Mouse (Mus musculus) liver, embryonic 11.5 days (tissue): ENCODE data around the gene Opalin. TPM values are rescaled to one million over a fixed set of nuclear protein-coding genes. Genes with fewer than 3 reads are reported as not detected.

Experiments
- ATAC-seq: fragments of 200-750 bp; cut with Nextera tagmentation; replicated peaks from 2 replicates; pipeline ENCODE4 v1.8.0; 2017; ENCODE audit warnings: moderate number of reproducible peaks, mild to moderate bottlenecking, moderate TSS enrichment, moderate library complexity; ENCODE audit not compliant: low FRiP score
- DNase-seq: peaks from one replicate; pipeline ENCODE4 v3.0.0-alpha.2; 2017; ENCODE audit warnings: low spot score
- H3K27ac ChIP-seq: fragments of 300-500 bp; sonication (generic); 2 replicates; pipeline ENCODE4 v1.5.1; 2014; ENCODE audit warnings: mild to moderate bottlenecking, low read depth, low read length, control low read depth
- H3K27me3 ChIP-seq: fragments of 300-500 bp; sonication (generic); replicated peaks from 2 replicates; pipeline ENCODE4 v1.6.1; 2014; ENCODE audit warnings: low read length, mixed read lengths; ENCODE audit not compliant: control insufficient read depth, insufficient read depth
- H3K36me3 ChIP-seq: fragments of 300-500 bp; sonication (generic); 2 replicates; pipeline ENCODE4 v1.6.1; 2014; ENCODE audit warnings: mild to moderate bottlenecking, low read length, moderate library complexity, mixed read lengths; ENCODE audit not compliant: control insufficient read depth, insufficient read depth
- H3K4me1 ChIP-seq: fragments of 300-500 bp; sonication (generic); replicated peaks from 2 replicates; pipeline ENCODE4 v1.6.1; 2014; ENCODE audit warnings: low read length, mixed read lengths; ENCODE audit not compliant: control insufficient read depth, insufficient read depth
- H3K4me2 ChIP-seq: fragments of 300-500 bp; sonication (generic); 2 replicates; pipeline ENCODE4 v1.6.1; 2014; ENCODE audit warnings: mild to moderate bottlenecking, control low read depth, moderate library complexity
- H3K4me3 ChIP-seq: fragments of 300-500 bp; sonication (generic); 2 replicates; pipeline ENCODE4 v1.5.1; 2014; ENCODE audit warnings: low read depth, low read length, control low read depth
- H3K9ac ChIP-seq: fragments of 300-500 bp; sonication (generic); 2 replicates; pipeline ENCODE4 v1.6.1; 2014; ENCODE audit warnings: low read depth, low read length, control low read depth
- H3K9me3 ChIP-seq: fragments of 300-500 bp; sonication (generic); 2 replicates; pipeline ENCODE4 v1.6.1; 2016; ENCODE audit warnings: low read length, inconsistent platforms, mixed read lengths; ENCODE audit not compliant: control insufficient read depth
- WGBS: fragments of 180-500 bp; shearing (Covaris S2); extraction: QIAGEN DNeasy Blood & Tissue Kit; methylation state at CpG from one replicate; pipeline ENCODE4 v1.1.7; 2014; 5-methylcytosine and 5-hydroxymethylcytosine counted together
- polyA plus RNA-seq: library from polyadenylated mRNA; unstranded; fragments of >200 nt; fragmentation: Nextera tagmentation; extraction: Ambion mirVana; gene quantifications from 2 replicates; pipeline ENCODE4 v1.2.1, GENCODE M21; 2014

Gene Opalin
- polyA plus RNA-seq, 1 experiment from 2014 or later: not detected

DNA sequence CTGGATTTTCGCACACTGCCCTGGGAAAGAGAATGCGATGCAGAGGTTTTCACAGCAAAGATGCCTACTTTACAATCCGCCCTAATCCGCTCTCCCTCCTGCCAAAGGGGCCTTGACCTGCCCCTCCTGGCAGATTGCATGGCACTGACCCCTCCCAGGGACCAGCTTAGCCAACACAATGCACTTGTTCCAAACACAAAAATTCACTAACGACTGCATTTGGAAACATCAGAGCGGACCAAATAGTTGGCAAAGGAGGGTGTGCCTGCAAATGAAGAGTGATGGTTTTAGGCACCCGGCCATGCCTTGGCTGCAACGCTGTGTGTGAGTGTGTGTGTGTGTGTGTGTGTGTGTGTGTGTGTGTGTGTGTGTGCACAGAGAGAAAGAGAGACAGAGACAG, 32.6 kb upstream of the Opalin start:
- Histone ChIP-seq H3K36me3 (no peaks in the 10 kb centered on the region), H3K27ac (no peak overlapping the region), H3K4me3 (no peak overlapping the region), H3K9ac (no peak overlapping the region), H3K9me3 (no peaks in the 10 kb centered on the region), H3K27me3 (no peaks in the 10 kb centered on the region), H3K4me2 (no peak overlapping the region), H3K4me1 (no peaks in the 10 kb centered on the region)
- 75% methylated on average over 8 of the region's 8 CpGs for WGBS
- ATAC-seq (no peak), DNase-seq (no peak)

DNA sequence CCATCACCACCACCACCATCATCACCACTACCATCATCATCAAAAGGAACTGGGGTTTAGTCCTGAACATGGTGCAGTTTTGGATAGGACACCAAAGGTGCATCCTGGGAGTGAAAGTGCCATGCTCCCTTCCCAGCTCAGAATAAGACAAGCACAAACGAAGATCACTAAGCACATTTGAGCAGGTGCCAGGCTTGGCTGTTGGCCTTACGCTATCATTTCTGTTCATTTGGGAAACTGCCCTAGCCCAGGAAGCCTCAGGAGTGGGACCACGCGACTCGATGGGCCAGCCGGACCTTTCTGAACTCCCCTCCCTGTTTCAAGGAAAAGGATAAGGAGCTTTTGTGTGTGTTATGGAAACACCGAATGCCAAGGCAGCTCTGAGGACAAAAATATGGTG, 31.8 kb upstream of the Opalin start:
- 82% methylated on average over 7 of the region's 7 CpGs for WGBS
- no peaks in the 10 kb centered on the region for H3K36me3 ChIP-seq
- H3K4me2 ChIP-seq: no peak overlapping the region
- H3K4me3 ChIP-seq: no peak overlapping the region
- DNase-seq (no peak), ATAC-seq (no peak)
- no peaks in the 10 kb centered on the region for H3K4me1 ChIP-seq
- H3K27ac ChIP-seq: no peak overlapping the region
- no peaks in the 10 kb centered on the region for H3K27me3 ChIP-seq
- no peak overlapping the region for H3K9ac ChIP-seq
- no peaks in the 10 kb centered on the region for H3K9me3 ChIP-seq

DNA sequence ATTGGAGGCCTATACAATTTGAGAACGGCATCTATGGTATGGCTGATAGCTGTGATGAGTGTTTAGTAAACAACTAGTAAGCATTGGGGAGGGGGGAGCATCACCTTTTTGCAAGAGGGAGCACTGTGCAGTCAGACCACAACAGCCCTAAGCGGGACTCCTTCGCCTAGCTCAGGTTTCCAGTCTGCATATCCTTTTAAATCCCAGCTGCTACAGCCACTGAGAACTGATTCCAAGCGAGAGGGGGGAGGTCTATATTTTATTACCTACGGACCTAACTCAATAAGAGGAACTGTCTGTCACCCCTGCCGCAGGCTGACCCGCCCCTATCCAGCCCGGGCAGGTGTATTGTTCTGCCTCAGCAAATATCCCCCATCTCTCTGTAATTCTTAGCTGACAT, 30.6 kb upstream of the Opalin start:
- no peak overlapping the region for H3K27ac ChIP-seq
- no peak for DNase-seq
- H3K9me3 ChIP-seq: no peaks in the 10 kb centered on the region
- no peak overlapping the region for H3K4me2 ChIP-seq
- no peaks in the 10 kb centered on the region for H3K27me3 ChIP-seq
- H3K9ac ChIP-seq: no peak overlapping the region
- no peak overlapping the region for H3K4me3 ChIP-seq
- H3K4me1 ChIP-seq: no peaks in the 10 kb centered on the region
- 65% methylated on average over 8 of the region's 8 CpGs for WGBS
- H3K36me3 ChIP-seq: no peaks in the 10 kb centered on the region
- no peak for ATAC-seq

DNA sequence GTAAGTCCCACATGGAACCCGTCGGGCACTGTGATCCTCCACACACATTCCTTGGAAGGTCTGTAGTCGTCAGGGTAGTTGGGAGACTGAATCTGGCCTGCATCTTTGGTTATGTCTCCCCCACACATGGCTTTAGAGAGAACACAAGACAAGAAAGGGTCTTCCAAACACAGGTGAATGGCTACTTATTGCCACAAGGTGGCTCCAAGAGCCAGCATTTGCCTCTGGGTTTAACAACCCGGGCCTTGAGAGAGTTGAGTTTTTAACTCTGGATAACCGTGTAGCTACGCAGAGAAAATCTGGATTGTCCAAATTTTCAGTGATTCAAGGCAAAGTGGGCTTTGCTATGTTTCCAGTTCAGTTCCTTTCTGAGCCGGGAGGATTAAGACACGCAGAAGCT, 28.0 kb upstream of the Opalin start:
- Histone ChIP-seq H3K9me3 (no peaks in the 10 kb centered on the region), H3K4me2 (no peak overlapping the region), H3K4me3 (no peak overlapping the region), H3K4me1 (no peaks in the 10 kb centered on the region), H3K36me3 (no peaks in the 10 kb centered on the region), H3K9ac (no peak overlapping the region), H3K27ac (no peak overlapping the region), H3K27me3 (no peaks in the 10 kb centered on the region)
- no peak for ATAC-seq
- no peak for DNase-seq
- 58% methylated on average over 8 of the region's 8 CpGs for WGBS

DNA sequence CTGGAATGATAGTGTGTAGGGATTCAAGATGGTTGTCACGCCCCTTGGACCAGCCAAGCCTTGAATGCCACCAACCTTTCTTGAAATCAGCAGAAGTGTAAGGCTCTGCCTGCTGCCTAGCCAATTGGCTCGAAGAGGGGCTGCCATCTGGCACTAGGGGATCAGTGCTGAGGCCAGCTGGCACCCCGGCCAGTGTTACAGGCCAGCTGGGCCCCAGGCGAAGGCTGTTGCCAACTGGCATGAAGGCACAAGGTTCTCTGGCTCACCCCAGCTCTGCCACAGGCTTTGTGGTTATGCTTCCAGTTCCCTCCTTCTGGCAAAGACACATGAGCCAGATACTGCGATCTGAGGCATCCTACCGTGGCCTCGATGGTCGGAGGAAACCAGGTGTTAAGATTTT, 24.5 kb upstream of the Opalin start:
- H3K9me3 ChIP-seq: no peaks in the 10 kb centered on the region
- H3K9ac ChIP-seq: no peak overlapping the region
- H3K4me2 ChIP-seq: no peak overlapping the region
- ATAC-seq (no peak), DNase-seq (no peak)
- no peak overlapping the region for H3K27ac ChIP-seq
- H3K4me1 ChIP-seq: no peaks in the 10 kb centered on the region
- H3K36me3 ChIP-seq: no peaks in the 10 kb centered on the region
- WGBS: 77% methylated on average over 8 of the region's 8 CpGs
- no peaks in the 10 kb centered on the region for H3K27me3 ChIP-seq
- H3K4me3 ChIP-seq: no peak overlapping the region

DNA sequence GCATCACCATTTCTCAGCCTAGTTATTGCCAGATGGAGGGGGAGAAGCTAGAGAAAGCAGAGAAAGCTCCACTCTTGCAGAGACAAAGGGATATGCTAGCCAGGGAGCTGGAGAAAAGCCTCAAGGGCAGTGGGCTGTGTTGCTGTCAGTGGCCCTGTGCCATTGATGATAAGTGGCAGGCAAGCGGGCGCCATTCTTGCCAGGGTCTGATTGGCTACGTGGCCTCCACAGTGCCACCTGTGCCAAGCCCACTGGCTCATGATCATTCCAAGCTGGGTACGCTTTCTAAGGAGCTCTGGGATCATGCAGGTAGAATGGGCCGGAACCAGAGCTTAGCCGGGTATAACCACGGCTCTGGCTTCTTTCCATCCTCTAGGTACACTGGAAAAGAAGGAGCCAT, 23.9 kb upstream of the Opalin start:
- no peak for ATAC-seq
- no peak overlapping the region for H3K27ac ChIP-seq
- H3K4me1 ChIP-seq: no peaks in the 10 kb centered on the region
- no peak overlapping the region for H3K4me2 ChIP-seq
- no peaks in the 10 kb centered on the region for H3K36me3 ChIP-seq
- no peak overlapping the region for H3K9ac ChIP-seq
- no peak overlapping the region for H3K4me3 ChIP-seq
- WGBS: 91% methylated on average over 7 of the region's 7 CpGs
- no peaks in the 10 kb centered on the region for H3K9me3 ChIP-seq
- no peaks in the 10 kb centered on the region for H3K27me3 ChIP-seq
- no peak for DNase-seq

DNA sequence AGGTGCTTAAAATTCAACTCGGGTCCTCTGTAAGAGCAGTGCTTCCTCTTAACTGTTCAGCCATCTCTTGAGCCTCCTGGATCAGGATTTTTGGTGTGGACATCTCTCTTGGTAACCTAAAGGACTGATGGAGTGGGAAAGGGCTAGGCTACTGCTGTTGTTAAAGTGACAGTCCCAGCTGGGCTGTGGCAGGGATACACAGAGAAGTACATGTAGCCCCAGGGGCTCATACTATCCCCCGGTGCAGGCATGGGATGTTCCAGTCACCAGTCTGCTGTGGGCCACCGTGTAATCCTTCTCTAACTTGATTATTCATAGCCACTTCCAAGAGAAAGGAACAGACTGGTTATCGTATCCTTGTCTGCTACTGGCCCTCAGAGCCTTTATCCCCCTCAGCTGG, 20.1 kb upstream of the Opalin start:
- no peak for DNase-seq
- H3K4me3 ChIP-seq: no peak overlapping the region
- H3K9ac ChIP-seq: no peak overlapping the region
- no peaks in the 10 kb centered on the region for H3K36me3 ChIP-seq
- no peak for ATAC-seq
- no peak overlapping the region for H3K27ac ChIP-seq
- H3K4me1 ChIP-seq: no peaks in the 10 kb centered on the region
- no peak overlapping the region for H3K4me2 ChIP-seq
- no peaks in the 10 kb centered on the region for H3K9me3 ChIP-seq
- WGBS: 78% methylated on average over 4 of the region's 4 CpGs
- H3K27me3 ChIP-seq: no peaks in the 10 kb centered on the region

DNA sequence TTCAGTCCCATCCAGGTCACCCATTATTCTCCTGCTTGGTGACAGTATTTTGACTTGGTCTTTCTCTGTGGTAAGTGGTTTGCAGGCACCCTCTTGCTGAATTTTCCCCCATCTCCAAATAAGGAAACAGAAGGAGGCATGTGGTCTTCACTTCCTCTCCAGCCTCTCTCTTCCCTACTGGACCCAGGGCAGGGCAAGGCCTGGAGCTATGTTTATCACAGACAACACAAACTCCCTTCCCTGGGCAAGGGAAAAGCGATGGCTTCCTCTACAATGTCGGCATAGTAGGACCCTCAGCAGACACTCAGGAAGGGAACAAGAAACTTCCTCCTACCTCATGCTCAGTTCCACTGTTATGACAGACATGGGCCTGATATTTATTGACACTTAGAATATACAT, 15.0 kb upstream of the Opalin start:
- DNase-seq: no peak
- 38% methylated on average over 2 of the region's 2 CpGs for WGBS
- H3K36me3 ChIP-seq: no peaks in the 10 kb centered on the region
- peaks cover 11% of the 10 kb centered on the region; the same call in 1 of the 2 replicates for H3K27me3 ChIP-seq
- H3K4me2 ChIP-seq: no peak overlapping the region
- H3K4me3 ChIP-seq: no peak overlapping the region
- no peak for ATAC-seq
- H3K9ac ChIP-seq: no peak overlapping the region
- H3K27ac ChIP-seq: no peak overlapping the region
- H3K4me1 ChIP-seq: no peaks in the 10 kb centered on the region
- no peaks in the 10 kb centered on the region for H3K9me3 ChIP-seq

DNA sequence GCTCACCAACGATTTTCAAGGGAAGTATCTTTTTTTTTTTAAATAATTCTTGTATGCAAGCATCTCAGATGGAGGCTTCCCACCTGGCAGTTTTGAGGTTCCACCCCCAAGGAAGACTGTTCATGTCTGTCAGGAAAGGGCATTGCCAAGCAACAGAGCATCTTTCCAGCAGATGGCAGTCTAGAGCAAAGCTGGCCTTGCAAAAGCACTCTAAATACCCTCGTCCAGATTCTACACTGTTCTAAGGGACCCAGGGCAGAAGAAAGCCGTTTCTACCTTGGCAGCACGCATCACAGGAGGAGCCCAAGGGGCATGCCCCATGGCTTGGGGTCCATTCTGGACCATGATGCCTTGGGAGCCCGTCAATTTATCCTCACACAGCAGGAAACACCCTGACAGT, 12.9 kb upstream of the Opalin start:
- Histone ChIP-seq H3K4me2 (no peak overlapping the region), H3K9me3 (no peaks in the 10 kb centered on the region), H3K36me3 (no peaks in the 10 kb centered on the region), H3K27me3 (peaks cover 11% of the 10 kb centered on the region; the same call in 1 of the 2 replicates), H3K27ac (no peak overlapping the region), H3K4me3 (no peak overlapping the region), H3K9ac (no peak overlapping the region), H3K4me1 (no peaks in the 10 kb centered on the region)
- 6% methylated on average over 5 of the region's 5 CpGs for WGBS
- DNase-seq (peak; percentile 54), ATAC-seq (no peak)
